Mouse (Mus musculus): ENCODE data around the gene Aida.
"Not testable (repeated sequence)": the region's sequence is repeated elsewhere in the genome, so short reads cannot be mapped to it uniquely, and the experiment has no call there.

Gene Aida

DNA sequence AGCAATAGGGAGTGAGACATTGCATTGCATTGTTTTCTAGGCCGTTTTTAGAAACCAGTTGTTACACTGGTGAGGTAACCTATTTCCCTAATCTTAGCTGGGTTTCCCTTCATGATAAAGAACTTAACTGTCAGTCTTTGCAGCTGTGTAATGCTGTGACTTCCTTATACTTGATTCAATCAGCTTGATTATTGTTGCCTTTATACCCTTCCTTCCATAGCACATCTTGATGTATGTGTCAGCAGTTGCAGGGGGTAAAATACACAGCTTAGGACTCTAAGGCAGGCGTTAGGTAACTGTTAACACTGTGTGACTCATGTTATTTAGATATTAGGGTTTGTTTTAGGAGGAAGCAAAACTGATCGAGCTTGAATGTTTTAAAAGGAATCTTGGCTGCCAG, 24.3 kb downstream of the Aida start:
- no peak for DNase-seq (ENCODE audit: low spot score)

DNA sequence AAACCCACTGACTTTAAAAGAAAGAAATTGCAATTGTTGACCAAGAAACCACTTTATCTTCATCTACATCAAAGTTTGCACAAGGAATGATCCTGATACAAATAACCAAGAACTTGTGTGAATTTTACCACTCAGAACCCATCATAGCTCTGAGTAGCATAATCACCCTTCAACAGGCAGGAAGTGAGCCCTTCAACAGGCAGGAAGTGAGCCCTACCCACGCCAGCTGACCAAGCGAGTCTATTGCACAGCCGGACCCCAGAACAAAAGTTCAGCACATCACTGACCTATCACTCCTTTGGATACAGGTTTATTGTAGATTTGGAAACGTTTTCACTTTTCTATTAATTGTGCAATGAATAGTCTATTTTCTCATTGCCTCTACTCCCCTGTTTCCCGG, 26.1 kb downstream of the Aida start:
- not testable (repeated sequence) for DNase-seq (ENCODE audit: low spot score)

DNA sequence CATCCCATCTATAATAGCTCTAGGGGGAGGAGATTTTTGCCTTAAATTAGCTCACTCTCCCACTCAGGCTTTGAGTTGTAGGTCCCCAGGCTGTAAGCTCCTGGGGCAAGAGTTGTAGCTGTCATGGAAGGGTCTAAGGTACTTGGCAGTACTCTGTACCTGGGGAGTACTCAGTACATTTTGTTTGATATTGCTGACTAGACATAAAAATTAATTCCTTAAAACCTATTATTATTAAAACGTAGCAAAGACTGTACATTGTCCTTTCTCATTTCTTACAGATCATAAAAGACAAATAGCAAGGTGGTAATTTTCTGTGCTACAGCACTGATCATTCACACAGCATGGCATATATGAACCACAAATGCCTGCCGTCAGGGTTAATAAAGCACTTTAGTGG, 27.5 kb downstream of the Aida start:
- DNase-seq (ENCODE audit: low spot score) = no peak

DNA sequence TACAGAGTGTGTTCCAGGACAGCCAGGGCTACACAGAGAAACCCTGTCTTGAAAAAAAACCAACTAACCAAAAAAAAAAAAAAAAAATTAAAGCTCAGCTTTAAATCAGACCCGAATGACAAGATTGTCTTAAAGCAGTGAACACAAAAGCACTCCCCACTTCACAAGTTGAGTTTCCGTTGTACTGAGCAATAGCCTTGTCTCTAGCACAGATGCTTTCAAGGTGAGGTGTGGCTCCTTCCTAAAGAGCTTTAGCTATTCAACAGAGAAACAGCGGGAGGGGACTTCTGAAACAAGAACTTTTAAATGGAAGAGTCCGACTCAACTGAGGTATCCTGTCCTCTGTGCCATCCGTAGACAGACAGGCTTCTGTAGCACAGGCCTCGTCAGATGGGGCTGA, 28.0 kb downstream of the Aida start:
- no peak for DNase-seq (ENCODE audit: low spot score)

DNA sequence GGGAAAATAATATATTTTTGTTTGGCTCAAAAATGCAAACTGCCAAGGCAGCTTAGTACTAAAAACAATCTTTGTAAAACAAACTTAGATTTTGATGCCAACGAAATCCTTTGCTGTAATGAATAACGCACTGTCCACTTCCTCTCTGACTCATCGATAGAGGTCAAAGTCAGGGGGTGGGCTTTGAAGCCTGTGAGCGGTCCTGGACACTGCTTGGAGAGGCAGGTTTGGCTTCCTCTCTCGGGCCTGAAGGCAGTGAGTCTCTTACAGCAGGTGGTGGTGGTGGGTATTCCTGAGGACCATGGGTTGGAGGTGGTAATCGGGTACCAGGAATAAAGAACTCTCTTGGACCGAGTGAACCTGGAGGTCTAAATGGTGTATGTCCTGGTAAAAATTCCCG, 30.8 kb downstream of the Aida start:
- DNase-seq (ENCODE audit: low spot score) = no peak

DNA sequence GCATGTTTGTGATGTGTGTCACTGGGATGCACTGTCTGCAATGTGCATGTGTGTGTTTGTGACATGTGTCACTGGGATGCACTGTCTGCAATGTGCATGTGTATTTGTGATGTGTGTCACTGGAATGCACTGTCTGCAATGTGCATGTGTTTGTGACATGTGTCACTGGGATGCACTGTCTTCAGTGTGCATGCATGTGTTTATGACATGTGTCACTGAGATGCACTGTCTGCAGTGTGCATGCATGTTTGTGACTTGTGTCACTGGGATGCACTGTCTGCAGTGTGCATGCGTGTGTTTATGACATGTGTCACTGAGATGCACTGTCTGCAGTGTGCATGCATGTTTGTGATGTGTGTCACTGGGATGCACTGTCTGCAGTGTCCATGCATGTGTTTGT, 46.5 kb downstream of the Aida start:
- not testable (repeated sequence) for DNase-seq (ENCODE audit: low spot score)

DNA sequence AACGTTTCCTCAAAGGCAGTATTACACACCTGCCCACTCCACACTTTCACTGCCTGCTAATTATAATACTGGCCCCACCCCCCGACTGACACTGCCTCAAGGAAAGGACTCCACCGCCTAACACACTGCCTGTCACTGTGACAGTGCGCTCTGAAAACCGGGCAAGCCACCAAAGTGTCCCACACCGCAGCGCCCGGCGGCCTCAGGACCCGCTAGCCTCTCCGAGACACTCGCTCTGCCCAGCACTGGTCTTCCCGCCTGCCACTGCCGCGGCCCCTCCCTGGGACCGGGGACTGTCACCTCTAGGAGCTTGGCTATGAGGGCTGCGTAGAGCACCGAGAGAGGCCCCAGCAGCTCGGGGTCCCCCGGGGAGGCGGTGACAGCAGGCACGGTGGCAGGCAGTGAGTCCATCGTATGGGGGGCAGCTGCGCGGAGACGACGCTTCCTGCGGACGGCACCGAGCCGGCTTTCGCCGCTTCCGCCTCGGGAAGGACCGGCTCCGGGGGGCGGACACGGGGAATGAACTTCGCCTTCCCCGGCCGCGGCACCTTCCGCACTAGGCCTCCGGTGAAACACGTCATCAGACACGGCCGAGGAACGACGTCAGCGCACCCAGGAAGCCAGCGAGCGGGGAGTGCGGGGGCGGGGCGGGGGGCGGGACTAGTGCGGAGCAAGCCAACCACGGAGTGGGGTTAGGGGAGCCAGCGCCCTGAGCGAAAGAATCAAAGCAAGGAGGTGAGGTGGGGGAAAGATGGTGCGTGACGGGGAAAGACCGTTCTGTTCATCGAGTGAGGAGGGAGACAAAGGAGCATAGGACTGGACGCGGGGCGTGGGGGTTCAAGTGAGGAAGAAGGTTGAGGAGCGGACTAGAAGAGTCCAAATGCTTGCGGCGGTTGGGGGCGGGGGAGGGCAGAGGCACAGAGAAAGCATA, 48.8 kb downstream of the Aida start:
- peak; percentile 86 for DNase-seq (ENCODE audit: low spot score)

DNA sequence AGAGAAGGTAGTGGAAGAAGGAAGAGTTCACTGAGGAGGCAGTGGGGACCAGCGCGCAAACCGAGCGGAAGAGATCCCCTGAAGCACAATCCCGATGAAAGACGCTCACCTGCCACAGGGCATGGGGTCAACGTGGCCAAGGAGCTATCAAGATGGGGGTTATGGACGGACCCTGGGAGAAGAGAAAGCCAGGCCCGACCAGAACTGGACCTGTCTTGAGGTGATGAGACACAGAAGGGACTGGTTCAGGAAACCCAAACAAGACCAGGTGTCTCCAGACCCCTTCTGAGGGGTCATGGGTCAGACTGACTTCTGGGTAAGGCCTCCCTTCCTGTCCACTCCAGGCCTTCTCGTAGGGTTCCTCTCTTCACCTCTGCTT, 49.4 kb downstream of the Aida start:
- no peak for DNase-seq (ENCODE audit: low spot score)

DNA sequence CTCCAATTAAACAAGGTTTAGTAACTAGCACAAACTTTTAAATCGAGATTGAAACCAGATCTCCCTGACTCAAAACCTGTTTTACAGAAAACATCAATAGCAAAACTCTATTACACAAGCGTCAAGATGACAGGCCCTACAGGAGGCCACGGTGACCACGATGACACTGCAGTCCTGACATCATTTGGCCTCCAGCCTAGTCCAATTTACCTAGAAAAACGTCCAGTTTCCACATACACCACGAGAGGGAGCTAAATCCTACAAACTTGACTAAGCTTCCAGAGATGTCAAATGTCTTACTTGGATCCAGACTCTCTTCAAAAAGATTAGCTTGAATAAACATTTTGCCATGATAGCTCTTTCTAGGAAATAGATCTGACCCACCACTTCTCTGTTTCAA, 53.5 kb downstream of the Aida start:
- DNase-seq (ENCODE audit: low spot score) = no peak

DNA sequence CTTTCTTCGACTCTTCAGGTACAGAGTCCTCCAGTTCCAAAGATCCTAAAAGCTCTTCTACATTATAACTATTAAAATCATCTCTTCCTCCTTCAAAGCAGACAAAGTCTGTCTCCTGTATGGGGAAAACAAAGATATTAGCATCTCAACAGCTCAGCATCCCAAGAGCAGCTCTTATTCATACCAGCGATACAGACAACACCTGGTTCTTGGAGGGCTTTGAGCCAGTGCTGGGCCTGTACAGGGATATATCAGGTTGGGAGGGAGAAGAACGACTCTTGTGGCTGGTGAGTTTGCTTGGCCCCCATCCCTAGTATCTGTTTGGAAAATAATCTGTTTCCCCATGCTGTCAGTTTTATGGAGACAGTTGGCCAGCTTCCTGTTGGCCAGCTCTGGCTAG, 62.5 kb downstream of the Aida start:
- DNase-seq (ENCODE audit: low spot score) = no peak

DNA sequence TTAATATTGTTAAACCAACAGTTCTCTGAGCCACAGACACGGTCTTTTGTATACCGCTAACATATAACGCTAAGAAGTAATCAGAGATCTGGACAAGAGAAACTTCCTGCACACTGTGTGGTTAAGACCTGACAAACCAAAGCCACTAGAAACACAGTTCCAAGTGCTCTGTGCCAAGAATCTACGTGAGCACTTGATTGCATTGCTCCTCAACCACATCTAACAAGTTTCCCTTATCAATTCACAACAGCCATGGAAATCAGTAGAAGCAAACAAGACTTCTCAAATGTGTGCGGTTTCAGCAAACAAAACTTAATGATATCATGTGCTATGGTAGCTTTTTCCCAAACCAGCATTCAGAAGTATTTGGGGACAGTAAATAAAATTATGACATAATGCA, 65.9 kb downstream of the Aida start:
- DNase-seq (ENCODE audit: low spot score) = no peak

DNA sequence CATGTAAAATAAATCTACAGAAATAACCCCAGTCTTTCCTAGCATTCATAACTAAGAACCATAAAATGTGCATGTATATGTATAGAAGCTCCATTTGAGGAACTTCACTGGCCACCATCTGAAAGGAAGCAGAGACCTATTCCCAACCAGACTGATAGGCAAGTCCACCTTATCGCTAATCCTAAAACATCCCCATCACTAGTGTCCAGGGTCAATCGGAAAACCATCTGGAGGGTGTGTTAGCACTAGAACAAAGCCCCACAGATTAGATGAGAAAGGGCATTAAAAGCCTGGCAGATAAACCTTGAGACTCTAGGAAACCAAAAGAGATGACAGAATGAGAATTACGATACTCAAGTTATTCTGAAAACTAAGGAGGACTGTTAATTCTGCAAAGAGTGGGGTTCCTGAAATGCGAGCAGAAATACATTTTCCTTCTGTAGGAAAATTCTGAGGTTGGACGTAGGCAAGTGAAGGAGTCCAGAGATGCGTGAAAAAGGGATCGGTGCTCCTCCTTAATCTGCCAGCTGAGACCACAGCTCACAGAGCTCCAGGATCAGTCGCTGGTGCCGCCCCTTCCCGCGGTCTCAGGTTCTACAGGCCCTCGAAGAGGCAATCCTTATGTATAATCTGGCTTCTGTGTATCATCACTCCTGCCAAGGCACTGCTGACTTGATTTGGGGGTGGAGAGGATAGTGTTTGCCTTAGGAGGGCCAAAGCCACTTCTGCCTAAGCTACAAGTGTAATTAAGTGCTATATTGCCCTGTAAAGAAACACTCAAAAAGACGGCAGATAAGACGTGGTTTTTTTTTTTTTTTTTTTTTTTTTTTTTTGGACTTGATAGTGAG, 66.6 kb downstream of the Aida start:
- no peak for DNase-seq (ENCODE audit: low spot score)

DNA sequence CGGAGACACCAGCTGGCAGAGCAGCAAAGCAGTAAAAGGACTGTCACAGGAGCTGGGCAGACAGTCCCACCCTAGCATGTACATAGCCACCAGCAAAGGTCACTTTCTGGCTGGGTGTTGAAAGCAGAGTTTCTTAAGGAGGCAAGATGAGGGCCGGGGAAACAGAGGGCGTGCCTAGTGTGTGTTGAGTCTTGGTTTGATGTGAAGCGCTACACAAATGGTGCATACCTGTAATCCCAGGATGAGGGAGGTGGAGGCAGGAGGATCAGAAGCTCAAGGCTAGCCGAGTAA, 67.1 kb downstream of the Aida start:
- no peak for DNase-seq (ENCODE audit: low spot score)

DNA sequence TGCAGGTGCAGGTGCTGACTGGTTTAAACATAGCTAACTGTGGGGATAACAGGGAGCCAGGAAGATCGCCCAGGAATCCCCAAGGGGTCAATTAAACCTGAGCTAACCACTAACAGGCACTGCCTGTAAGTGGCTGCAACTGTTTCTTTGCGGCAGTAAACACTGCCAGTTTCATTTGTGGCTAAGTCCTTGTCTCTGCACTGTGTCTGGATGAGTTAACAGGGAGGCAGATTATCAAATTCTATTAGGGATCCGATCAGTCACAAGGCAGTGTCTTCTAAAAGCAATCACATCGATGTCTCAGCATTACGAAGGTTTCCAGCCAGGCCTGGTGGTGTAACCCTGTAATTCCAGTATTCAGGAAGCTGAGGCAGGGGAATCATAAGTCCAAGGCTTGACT, 70.0 kb downstream of the Aida start:
- no peak for DNase-seq (ENCODE audit: low spot score)

DNA sequence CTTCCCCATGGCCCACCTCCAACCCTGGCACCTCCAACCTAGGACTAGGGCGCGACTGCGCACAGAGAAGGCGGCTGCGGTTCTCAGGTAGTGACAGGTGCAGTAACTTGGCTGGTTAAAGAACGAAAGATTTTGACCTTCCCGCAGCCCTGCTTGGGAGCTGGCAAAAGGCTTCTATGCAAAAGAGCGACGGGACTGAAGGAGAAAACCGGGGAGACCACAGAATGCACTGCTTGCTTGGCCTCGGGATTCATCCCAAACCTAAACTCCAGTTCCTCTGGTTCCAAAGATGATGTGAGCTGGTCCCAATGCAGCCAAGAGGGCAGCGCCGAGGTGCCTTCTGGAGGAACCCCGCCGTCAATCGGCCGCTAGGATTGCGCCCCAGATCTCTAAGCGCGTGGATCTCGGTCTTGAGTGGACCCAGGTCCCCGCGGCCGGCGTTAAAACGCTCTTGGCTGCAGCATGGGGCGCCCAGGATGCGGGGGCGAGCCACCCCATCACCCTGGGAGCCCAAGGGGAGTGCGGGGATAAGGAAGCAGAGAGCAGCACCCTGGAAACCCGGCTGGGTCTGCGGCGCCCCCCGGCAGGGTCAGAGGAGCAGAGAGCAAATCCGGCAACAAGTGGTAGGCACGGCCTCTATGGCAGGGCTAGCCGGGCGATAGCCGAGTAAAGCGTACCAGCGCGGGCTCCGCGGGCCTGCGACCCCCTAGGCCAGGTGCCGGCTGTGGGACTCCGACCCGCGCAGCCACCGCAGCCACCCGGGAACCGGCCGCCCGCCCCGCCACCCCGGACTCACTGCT, 72.4 kb downstream of the Aida start:
- no peak for DNase-seq (ENCODE audit: low spot score)

DNA sequence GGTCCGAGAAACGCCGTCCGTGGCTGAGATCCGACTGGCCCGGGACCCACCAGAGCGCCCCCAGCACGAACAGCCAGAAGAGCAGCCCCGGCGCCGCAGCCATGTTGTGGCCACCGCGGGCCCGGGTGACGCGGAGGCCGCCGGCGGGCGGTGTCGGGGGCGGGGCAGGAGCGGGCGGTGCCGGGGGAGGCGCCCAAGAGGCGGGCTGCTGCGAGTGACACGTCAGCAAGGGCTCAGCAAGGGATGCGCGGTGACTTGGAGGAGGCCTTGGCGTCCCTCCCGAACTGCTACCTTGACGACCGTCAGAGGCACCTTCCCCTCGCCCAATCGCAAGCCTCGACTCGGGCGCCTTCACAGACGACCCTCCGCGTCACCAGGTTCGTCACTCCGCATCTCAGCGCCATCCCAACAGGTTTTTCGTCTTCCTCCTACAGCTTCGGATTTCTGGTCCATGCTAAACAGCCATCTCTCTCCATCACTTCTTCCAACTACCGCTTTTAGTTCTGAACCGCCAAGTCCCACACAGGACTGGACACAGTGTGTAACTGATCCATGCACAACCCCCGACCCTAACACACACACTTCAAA, 73.1 kb downstream of the Aida start, which contains the start of gene Mia3:
Mia3 (minus strand) TSS at position 127 of the 588 bp plus-strand sequence.
- peak; percentile 95 for DNase-seq (ENCODE audit: low spot score)

DNA sequence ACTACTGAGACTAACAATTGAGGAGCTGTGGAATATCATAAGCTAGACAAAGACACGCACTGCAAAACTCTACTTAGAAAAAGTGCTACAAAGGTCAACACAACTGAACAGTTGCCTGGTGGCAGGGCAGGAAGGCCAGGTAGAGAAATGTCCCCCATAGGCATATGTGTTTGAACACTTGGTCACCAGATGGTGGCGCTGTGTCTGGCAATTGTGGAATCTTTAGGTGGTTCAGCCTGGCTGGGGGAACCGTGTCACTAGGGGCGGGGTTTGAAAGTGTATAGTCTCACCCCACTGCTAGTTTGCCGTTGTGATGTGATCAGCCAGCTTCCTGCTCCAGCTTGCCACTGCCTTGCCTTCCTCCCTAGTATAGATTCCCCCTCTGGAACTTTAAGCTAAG, 78.3 kb downstream of the Aida start:
- no peak for DNase-seq (ENCODE audit: low spot score)
